ENCODE assay signal across 20 mouse cellular contexts in the genomic region with DNA sequence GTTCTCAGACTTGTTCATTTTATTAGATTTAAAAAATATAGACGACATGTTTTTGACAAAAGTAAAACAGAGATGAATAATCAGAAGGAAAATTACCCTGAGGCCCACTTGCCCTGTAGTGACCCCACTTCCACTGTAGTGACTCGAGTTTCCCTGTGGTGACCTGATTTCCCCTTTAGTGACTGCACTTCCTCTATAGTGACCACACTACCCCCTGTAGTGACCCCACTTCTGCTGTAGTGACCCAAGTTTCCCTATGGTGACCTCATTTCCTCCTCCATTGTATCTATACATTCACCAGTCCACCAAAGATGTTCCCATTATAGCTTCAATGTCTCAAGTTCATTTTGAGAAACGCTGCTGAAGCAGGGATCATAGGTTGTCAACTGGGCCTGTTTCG.
A peak's percentile ranks its signal among the peaks of the same experiment; 100 is the strongest.
DNase-seq lines count a peak whose midpoint lies in the region; ATAC-seq lines count a peak whose summit lies in the region.
"Had no signal": no experiment of that assay in that cellular context is flagged by ENCODE, and none has a peak within 500 bp of the region (broad histone marks: within the 10 kb centered on the region; RNA-seq: fewer than 3 reads in every experiment).

No protein-coding gene starts in this region.

- H3K27me3 ChIP-seq in liver, embryonic 12.5 days (replicated peaks), result no peaks in the 10 kb centered on the region
- no peaks in the 10 kb centered on the region for H3K27me3 ChIP-seq in liver, embryonic 16.5 days (ENCODE audit: control insufficient read depth, insufficient read depth, low read depth, low read length)
- H3K27me3 ChIP-seq in splenic B cell, adult 2 months (ENCODE audit: control insufficient read depth, insufficient read depth, low read length, poor library complexity, severe bottlenecking), result no peaks in the 10 kb centered on the region
- H3K27me3 ChIP-seq: embryonic facial prominence, embryonic 12.5 days; heart, embryonic 15.5 days; hindbrain, embryonic 15.5 days had no signal

- H3K9ac ChIP-seq in liver, embryonic 12.5 days, result no peak overlapping the region
- no peak overlapping the region for H3K9ac ChIP-seq in liver, embryonic 16.5 days (ENCODE audit: low read depth, low read length)
- H3K9ac ChIP-seq: embryonic facial prominence, embryonic 12.5 days; heart, embryonic 15.5 days; hindbrain, embryonic 15.5 days had no signal

- H3K4me2 ChIP-seq in liver, embryonic 12.5 days, result no peak overlapping the region
- no peak overlapping the region for H3K4me2 ChIP-seq in liver, embryonic 16.5 days (ENCODE audit: low read depth, low read length)
- H3K4me2 ChIP-seq: embryonic facial prominence, embryonic 12.5 days; heart, embryonic 11.5 days; heart, embryonic 15.5 days; hindbrain, embryonic 15.5 days had no signal

- peak; percentile 83 for ATAC-seq in common myeloid progenitor, adult 5-6 weeks (replicated peaks; ENCODE audit: low read depth, poor library complexity, severe bottlenecking)
- peak; percentile 52; the same call in 1 of the 2 replicates for ATAC-seq in liver, embryonic 12.5 days
- peak; percentile 75 for ATAC-seq in liver, embryonic 16.5 days (ENCODE audit: low read depth)
- ATAC-seq: forebrain, embryonic 16.5 days had no signal

- H3K36me3 ChIP-seq in liver, embryonic 12.5 days, result no peaks in the 10 kb centered on the region
- no peaks in the 10 kb centered on the region for H3K36me3 ChIP-seq in liver, embryonic 16.5 days (ENCODE audit: control insufficient read depth, insufficient read depth)
- no peaks in the 10 kb centered on the region for H3K36me3 ChIP-seq in splenic B cell, adult 2 months (ENCODE audit: control insufficient read depth, insufficient read depth, low read length, poor library complexity, severe bottlenecking)
- H3K36me3 ChIP-seq: embryonic facial prominence, embryonic 12.5 days; heart, embryonic 15.5 days; hindbrain, embryonic 10.5 days; hindbrain, embryonic 15.5 days had no signal

- H3K4me3 ChIP-seq in liver, embryonic 12.5 days, result no peak overlapping the region
- no peak overlapping the region for H3K4me3 ChIP-seq in liver, embryonic 16.5 days (ENCODE audit: low read depth, low read length)
- H3K4me3 ChIP-seq: embryonic facial prominence, embryonic 12.5 days; heart, adult 2 months; heart, embryonic 15.5 days; hindbrain, embryonic 10.5 days; hindbrain, embryonic 15.5 days had no signal

- no peak overlapping the region for H3K27ac ChIP-seq in liver, embryonic 12.5 days
- H3K27ac ChIP-seq in liver, embryonic 16.5 days (ENCODE audit: low read length), result no peak overlapping the region
- H3K27ac ChIP-seq: embryonic facial prominence, embryonic 12.5 days; heart, adult 2 months; heart, embryonic 15.5 days; hindbrain, embryonic 10.5 days; hindbrain, embryonic 15.5 days had no signal

- no peaks in the 10 kb centered on the region for H3K9me3 ChIP-seq in liver, embryonic 12.5 days (replicated peaks)
- no peaks in the 10 kb centered on the region for H3K9me3 ChIP-seq in liver, embryonic 16.5 days (replicated peaks; ENCODE audit: control insufficient read depth, low read length)
- H3K9me3 ChIP-seq: embryonic facial prominence, embryonic 12.5 days; heart, embryonic 15.5 days; hindbrain, embryonic 10.5 days; hindbrain, embryonic 15.5 days had no signal

- H3K4me1 ChIP-seq in liver, embryonic 12.5 days, result no peaks in the 10 kb centered on the region
- H3K4me1 ChIP-seq in liver, embryonic 16.5 days (ENCODE audit: control insufficient read depth, low read depth, low read length), result no peaks in the 10 kb centered on the region
- H3K4me1 ChIP-seq: embryonic facial prominence, embryonic 12.5 days; heart, embryonic 15.5 days; hindbrain, embryonic 10.5 days; hindbrain, embryonic 15.5 days had no signal

- peak; percentile 1 for DNase-seq in splenic B cell, adult 2 months (ENCODE audit: low read depth, low spot score)
- DNase-seq in frontal cortex, postnatal 10 days (ENCODE audit: low spot score in 2 of 2), result no peak
- DNase-seq in heart, adult 11 months, result no peak
- DNase-seq in embryo, embryonic 10.5 days (ENCODE audit: low spot score), result no peak
- DNase-seq: adrenal gland, adult 8-10 months; adrenal gland, postnatal 36 days; cerebellum, adult 2 months; cerebellum, postnatal 10 days; gastrocnemius, postnatal 36 days; heart, adult 2 months; heart, postnatal 14 days had no signal

- 35% methylated on average over 4 of the region's 4 CpGs for WGBS in liver, embryonic 12.5 days (ENCODE audit: insufficient replicate concordance)
- 41% methylated on average over 4 of the region's 4 CpGs for WGBS in liver, embryonic 16.5 days (ENCODE audit: insufficient replicate concordance)
